Mouse (Mus musculus): ENCODE data around the gene Mettl26. TPM values are rescaled to one million over a fixed set of nuclear protein-coding genes. Genes with fewer than 3 reads are reported as not detected.

The Mettl26 gene
- polyA plus RNA-seq (2014; fragmentation: Nextera tagmentation; extraction: Ambion mirVana) = 44.6 and 45.7 TPM in 2 replicates

DNA sequence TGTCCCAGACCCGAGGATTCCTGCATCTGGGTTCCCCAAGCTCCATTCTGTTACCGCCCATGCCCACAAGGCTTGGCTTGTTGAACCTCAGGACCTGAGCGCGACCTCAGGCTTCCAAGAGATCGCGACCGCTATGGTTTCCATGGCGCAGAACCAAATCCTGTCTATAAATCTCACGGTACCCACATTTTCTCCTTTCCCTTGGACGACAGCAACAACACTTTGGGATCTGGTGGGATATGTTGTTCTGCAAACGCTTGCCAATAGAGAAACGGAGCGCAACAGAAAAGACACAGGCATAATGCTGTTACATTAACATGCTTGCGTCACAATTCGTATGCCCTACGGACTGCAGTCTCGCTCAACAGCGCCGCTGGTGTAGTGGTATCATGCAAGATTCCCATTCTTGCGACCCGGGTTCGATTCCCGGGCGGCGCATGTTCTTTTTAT, at the start of gene Mettl26:
Mettl26 (plus strand) TSS at position 354 of the 450 bp plus-strand sequence.
- under 1% methylated on average over 25 of the region's 25 CpGs for WGBS

DNA sequence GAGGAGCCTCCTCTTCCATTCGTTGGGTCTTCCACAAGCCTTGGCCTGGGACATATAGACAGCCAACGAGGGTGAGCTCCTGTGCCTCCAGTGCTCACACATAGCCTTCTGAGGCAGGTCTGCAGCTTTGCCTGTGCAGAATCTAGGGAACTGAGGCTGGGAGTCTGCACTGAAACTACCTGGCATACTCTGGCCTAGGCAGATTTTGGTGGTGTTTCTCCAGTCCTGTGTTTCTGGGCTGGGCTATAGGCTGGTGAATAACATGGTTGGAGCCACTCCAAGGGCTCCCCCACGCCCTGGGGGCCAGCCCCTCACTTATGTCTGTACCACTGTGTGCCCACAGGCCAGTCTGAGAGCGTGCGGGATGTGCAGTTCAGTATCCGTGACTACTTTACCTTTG, 49.6 kb upstream of the Mettl26 start:
- Histone ChIP-seq H3K9ac (no peak overlapping the region), H3K4me2 (peak overlapping the region; percentile 98; the same call in 1 of the 2 replicates), H3K27me3 (ENCODE audit: insufficient read depth, low read length) (peaks cover 2% of the 10 kb centered on the region), H3K36me3 (ENCODE audit: insufficient read depth) (peaks cover 39% of the 10 kb centered on the region), H3K9me3 (ENCODE audit: low read depth, low read length) (no peaks in the 10 kb centered on the region), H3K4me1 (ENCODE audit: insufficient read depth) (peaks cover 22% of the 10 kb centered on the region), H3K27ac (ENCODE audit: low read depth) (no peak overlapping the region), H3K4me3 (ENCODE audit: low read depth, low read length) (no peak overlapping the region)
- ATAC-seq (ENCODE audit: insufficient read depth) = no peak
- 80% methylated on average over 6 of the region's 6 CpGs for WGBS
- no peak for TF ChIP-seq CTCF (IDR thresholded peaks at IDR 0.05; ENCODE audit: low read depth)
- DNase-seq = no peak

More for the DNA sequence above, at the start of gene Mettl26:
- Histone ChIP-seq H3K27me3 (ENCODE audit: insufficient read depth, low read length) (no peaks in the 10 kb centered on the region), H3K9ac (peak within 1 kb of the TSS; percentile 65), H3K36me3 (ENCODE audit: insufficient read depth) (peaks cover 22% of the 10 kb centered on the region), H3K9me3 (ENCODE audit: low read depth, low read length) (no peaks in the 10 kb centered on the region), H3K4me2 (peak within 1 kb of the TSS; percentile 94), H3K4me1 (ENCODE audit: insufficient read depth) (peaks cover 12% of the 10 kb centered on the region; the same call in 1 of the 2 replicates), H3K4me3 (ENCODE audit: low read depth, low read length) (peak within 1 kb of the TSS; percentile 76), H3K27ac (ENCODE audit: low read depth) (peak within 1 kb of the TSS; percentile 91)
- peak; percentile 99 for DNase-seq
- peak; percentile 35 for TF ChIP-seq CTCF (IDR thresholded peaks at IDR 0.05; ENCODE audit: low read depth)
- peak; percentile 77 for ATAC-seq (ENCODE audit: insufficient read depth)

DNA sequence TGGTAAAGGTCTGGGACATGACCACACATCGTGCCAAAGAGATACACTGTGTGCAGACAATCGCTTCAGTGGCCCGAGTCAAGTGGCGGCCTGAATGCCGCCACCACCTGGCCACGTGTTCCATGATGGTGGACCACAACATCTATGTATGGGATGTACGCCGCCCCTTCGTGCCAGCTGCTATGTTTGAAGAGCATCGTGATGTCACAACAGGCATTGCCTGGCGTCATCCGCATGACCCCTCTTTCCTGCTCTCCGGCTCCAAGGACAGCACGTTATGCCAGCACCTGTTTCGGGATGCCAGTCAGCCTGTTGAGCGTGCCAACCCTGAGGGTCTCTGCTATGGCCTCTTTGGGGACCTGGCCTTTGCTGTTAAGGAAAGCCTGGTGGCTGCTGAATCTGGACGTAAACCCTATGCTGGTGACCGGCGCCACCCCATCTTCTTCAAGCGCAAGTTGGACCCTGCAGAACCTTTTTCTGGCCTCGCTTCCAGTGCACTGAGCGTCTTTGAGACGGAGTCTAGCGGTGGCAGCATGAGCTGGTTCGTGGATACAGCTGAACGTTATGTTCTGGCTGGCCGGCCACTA, 48.8 kb upstream of the Mettl26 start:
- H3K36me3 ChIP-seq (ENCODE audit: insufficient read depth) = peaks cover 47% of the 10 kb centered on the region
- no peak for DNase-seq
- no peak overlapping the region for H3K9ac ChIP-seq
- H3K27me3 ChIP-seq (ENCODE audit: insufficient read depth, low read length) = no peaks in the 10 kb centered on the region
- 92% methylated on average over 27 of the region's 27 CpGs for WGBS
- no peak for ATAC-seq (ENCODE audit: insufficient read depth)
- H3K4me3 ChIP-seq (ENCODE audit: low read depth, low read length) = no peak overlapping the region
- no peak overlapping the region for H3K4me2 ChIP-seq
- H3K9me3 ChIP-seq (ENCODE audit: low read depth, low read length) = no peaks in the 10 kb centered on the region
- no peak overlapping the region for H3K27ac ChIP-seq (ENCODE audit: low read depth)
- no peak for TF ChIP-seq CTCF (IDR thresholded peaks at IDR 0.05; ENCODE audit: low read depth)
- H3K4me1 ChIP-seq (ENCODE audit: insufficient read depth) = peaks cover 25% of the 10 kb centered on the region

DNA sequence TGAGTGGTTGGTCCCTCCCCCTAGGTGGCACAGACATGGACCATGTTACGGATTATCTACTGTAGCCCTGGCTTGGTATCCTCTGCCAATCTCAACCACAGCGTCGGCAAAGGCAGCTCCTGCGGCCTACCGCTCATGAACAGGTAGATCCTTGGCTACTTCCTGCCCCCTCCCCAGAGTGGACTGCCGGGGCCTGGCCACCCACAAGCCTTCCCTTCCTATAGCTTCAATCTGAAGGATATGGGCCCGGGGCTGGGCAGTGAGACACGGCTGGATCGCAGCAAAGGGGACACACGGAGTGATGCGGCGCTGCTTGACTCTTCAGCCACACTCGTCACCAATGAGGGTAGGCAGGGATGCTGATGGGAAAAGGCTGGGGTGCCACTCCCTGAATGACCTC, 47.9 kb upstream of the Mettl26 start:
- 91% methylated on average over 13 of the region's 13 CpGs for WGBS
- Histone ChIP-seq H3K36me3 (ENCODE audit: insufficient read depth) (peaks cover 56% of the 10 kb centered on the region), H3K4me1 (ENCODE audit: insufficient read depth) (peaks cover 33% of the 10 kb centered on the region)

DNA sequence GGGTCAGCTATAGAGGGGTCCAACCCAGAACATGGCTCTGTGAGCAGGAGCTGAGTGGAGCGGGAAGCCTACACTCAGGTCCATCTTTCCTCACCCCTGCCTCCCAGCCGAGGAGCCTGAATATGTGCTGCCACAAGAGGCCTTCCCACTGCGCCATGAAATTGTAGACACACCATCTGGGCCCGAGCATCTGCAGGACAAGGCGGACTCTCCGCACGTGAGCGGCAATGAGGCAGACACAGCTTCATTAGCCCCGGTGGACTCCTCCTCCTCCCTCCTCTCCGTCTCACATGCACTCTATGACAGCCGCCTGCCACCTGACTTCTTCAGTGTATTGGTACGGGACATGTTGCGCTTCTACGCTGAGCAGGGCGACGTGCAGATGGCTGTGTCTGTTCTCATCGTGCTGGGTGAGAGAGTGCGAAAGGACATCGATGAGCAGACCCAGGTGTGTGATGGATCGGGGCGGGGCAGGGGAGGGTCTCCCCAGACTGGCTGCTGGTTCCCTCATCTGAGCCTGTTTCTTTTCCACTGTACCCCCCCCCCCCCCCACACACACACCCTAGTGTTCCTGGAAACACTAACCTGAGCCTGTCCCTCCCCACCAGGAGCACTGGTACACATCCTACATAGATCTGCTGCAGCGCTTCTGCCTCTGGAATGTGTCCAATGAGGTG, 47.2 kb upstream of the Mettl26 start:
- ATAC-seq (ENCODE audit: insufficient read depth) = no peak
- TF ChIP-seq CTCF (IDR thresholded peaks at IDR 0.05; ENCODE audit: low read depth) = no peak
- Histone ChIP-seq H3K9me3 (ENCODE audit: low read depth, low read length) (no peaks in the 10 kb centered on the region), H3K4me2 (no peak overlapping the region), H3K27me3 (ENCODE audit: insufficient read depth, low read length) (no peaks in the 10 kb centered on the region), H3K36me3 (ENCODE audit: insufficient read depth) (peaks cover 57% of the 10 kb centered on the region), H3K4me3 (ENCODE audit: low read depth, low read length) (no peak overlapping the region), H3K4me1 (ENCODE audit: insufficient read depth) (peaks cover 33% of the 10 kb centered on the region), H3K9ac (no peak overlapping the region), H3K27ac (ENCODE audit: low read depth) (no peak overlapping the region)
- no peak for DNase-seq
- WGBS = 89% methylated on average over 22 of the region's 22 CpGs

More for the DNA sequence above, 47.9 kb upstream of the Mettl26 start:
- Histone ChIP-seq H3K4me2 (no peak overlapping the region), H3K4me3 (ENCODE audit: low read depth, low read length) (no peak overlapping the region), H3K9me3 (ENCODE audit: low read depth, low read length) (no peaks in the 10 kb centered on the region), H3K9ac (no peak overlapping the region; the same call in 1 of the 2 replicates), H3K27me3 (ENCODE audit: insufficient read depth, low read length) (no peaks in the 10 kb centered on the region), H3K27ac (ENCODE audit: low read depth) (no peak overlapping the region)
- no peak for TF ChIP-seq CTCF (IDR thresholded peaks at IDR 0.05; ENCODE audit: low read depth)
- ATAC-seq (ENCODE audit: insufficient read depth) = no peak
- DNase-seq = no peak

DNA sequence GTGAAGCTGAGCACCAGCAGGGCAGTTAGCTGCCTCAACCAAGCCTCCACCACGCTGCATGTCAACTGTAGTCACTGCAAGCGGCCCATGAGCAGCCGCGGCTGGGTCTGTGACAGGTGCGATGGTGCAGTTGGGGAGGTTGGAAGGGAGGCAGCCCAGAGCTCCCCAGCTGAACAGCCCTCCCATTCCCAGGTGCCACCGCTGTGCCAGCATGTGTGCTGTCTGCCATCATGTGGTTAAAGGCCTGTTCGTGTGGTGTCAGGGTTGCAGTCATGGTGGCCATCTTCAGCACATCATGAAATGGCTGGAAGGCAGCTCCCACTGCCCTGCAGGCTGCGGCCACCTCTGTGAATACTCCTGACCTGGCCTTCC, 46.7 kb upstream of the Mettl26 start:
- 82% methylated on average over 8 of the region's 8 CpGs for WGBS
- peaks cover 33% of the 10 kb centered on the region for H3K4me1 ChIP-seq (ENCODE audit: insufficient read depth)
- no peaks in the 10 kb centered on the region for H3K27me3 ChIP-seq (ENCODE audit: insufficient read depth, low read length)
- ATAC-seq (ENCODE audit: insufficient read depth) (no peak), DNase-seq (no peak)
- H3K36me3 ChIP-seq (ENCODE audit: insufficient read depth) = peaks cover 57% of the 10 kb centered on the region
- H3K4me2 ChIP-seq = peak overlapping the region; percentile 98
- H3K27ac ChIP-seq (ENCODE audit: low read depth) = peak overlapping the region; percentile 91; the same call in 1 of the 2 replicates
- peak overlapping the region; percentile 67; the same call in 1 of the 2 replicates for H3K9ac ChIP-seq
- H3K9me3 ChIP-seq (ENCODE audit: low read depth, low read length) = no peaks in the 10 kb centered on the region
- TF ChIP-seq CTCF (IDR thresholded peaks at IDR 0.05; ENCODE audit: low read depth) = no peak
- H3K4me3 ChIP-seq (ENCODE audit: low read depth, low read length) = peak overlapping the region; percentile 82
